Comparison of ENCODE assay signal across 8 mouse cellular contexts in genomic region chr6:53795078-53795477, GRCm38 (mm10). TPM values are rescaled to one million over a fixed set of nuclear protein-coding genes. Genes with fewer than 3 reads are reported as not detected.
DNase-seq lines count a peak whose midpoint lies in the region; ATAC-seq lines count a peak whose summit lies in the region.

No protein-coding gene starts in this region.

- no peak overlapping the region for H3K27ac ChIP-seq in heart, embryonic 12.5 days (ENCODE audit: poor library complexity, severe bottlenecking)
- no peak overlapping the region for H3K27ac ChIP-seq in lung, embryonic 16.5 days (ENCODE audit: low read length)
- H3K27ac ChIP-seq in hindbrain, embryonic 14.5 days = no peak overlapping the region
- H3K27ac ChIP-seq in stomach, embryonic 15.5 days = no peak overlapping the region

- intact Hi-C loops in heart, postnatal 25 days (cut with DNase I) = loop anchor here (5.0 kb wide), 3 partner anchors 77 to 432 kb away; no protein-coding TSS in a partner anchor
- intact Hi-C loops in gastrocnemius, postnatal 36 days (cut with DNase I) = loop anchor here (5.0 kb wide), 2 partner anchors 77 to 162 kb away; no protein-coding TSS in a partner anchor

- H3K4me2 ChIP-seq in heart, embryonic 12.5 days = peak overlapping the region; percentile 40
- H3K4me2 ChIP-seq in lung, embryonic 16.5 days (ENCODE audit: low read depth, low read length) = no peak overlapping the region
- H3K4me2 ChIP-seq in hindbrain, embryonic 14.5 days (replicated peaks) = peak overlapping the region; percentile 31
- 0 out of 2 replicates have a peak overlapping the region, but pooled peaks have one; percentile 28 for H3K4me2 ChIP-seq in stomach, embryonic 15.5 days

- H3K36me3 ChIP-seq in heart, embryonic 12.5 days = no peaks in the 10 kb centered on the region
- no peaks in the 10 kb centered on the region for H3K36me3 ChIP-seq in lung, embryonic 16.5 days (ENCODE audit: control insufficient read depth, insufficient read depth, low read length)
- no peaks in the 10 kb centered on the region for H3K36me3 ChIP-seq in hindbrain, embryonic 14.5 days (replicated peaks; ENCODE audit: control insufficient read depth, insufficient read depth)
- H3K36me3 ChIP-seq in stomach, embryonic 15.5 days = no peaks in the 10 kb centered on the region

- H3K9me3 ChIP-seq in heart, embryonic 12.5 days (replicated peaks) = no peaks in the 10 kb centered on the region
- H3K9me3 ChIP-seq in lung, embryonic 16.5 days (ENCODE audit: control insufficient read depth, low read length) = no peaks in the 10 kb centered on the region
- no peaks in the 10 kb centered on the region for H3K9me3 ChIP-seq in hindbrain, embryonic 14.5 days (ENCODE audit: control insufficient read depth, low read length)
- H3K9me3 ChIP-seq in stomach, embryonic 15.5 days = no peaks in the 10 kb centered on the region

- H3K4me3 ChIP-seq in heart, embryonic 12.5 days = no peak overlapping the region
- no peak overlapping the region for H3K4me3 ChIP-seq in lung, embryonic 16.5 days (ENCODE audit: low read length)
- no peak overlapping the region for H3K4me3 ChIP-seq in hindbrain, embryonic 14.5 days (replicated peaks; ENCODE audit: low read length)
- no peak overlapping the region for H3K4me3 ChIP-seq in stomach, embryonic 15.5 days (replicated peaks)

- no peak for DNase-seq in heart, postnatal 25 days (ENCODE audit: low spot score)
- no peak for DNase-seq in lung, postnatal 4 days
- DNase-seq in hindbrain, embryonic 14.5 days (ENCODE audit: low spot score) = no peak
- no peak for DNase-seq in gastrocnemius, postnatal 36 days
- DNase-seq in right cerebral cortex, postnatal 4 days = no peak

- no peak for ATAC-seq in heart, embryonic 12.5 days (ENCODE audit: insufficient number of reproducible peaks, low FRiP score)
- 0 out of 2 replicates have a peak, but pooled peaks have one; percentile 27 for ATAC-seq in lung, embryonic 16.5 days (ENCODE audit: low read depth)
- no peak for ATAC-seq in hindbrain, embryonic 14.5 days (ENCODE audit: low FRiP score)
- no peak for ATAC-seq in stomach, embryonic 15.5 days (ENCODE audit: insufficient read depth, low FRiP score, low read depth)

- WGBS in heart, embryonic 12.5 days = 39% methylated on average over 11 of the region's 11 CpGs
- WGBS in lung, embryonic 16.5 days = 38% methylated on average over 11 of the region's 11 CpGs
- WGBS in hindbrain, embryonic 14.5 days = 44% methylated on average over 11 of the region's 11 CpGs
- 46% methylated on average over 11 of the region's 11 CpGs for whole genome bisulfite sequencing in stomach, embryonic 15.5 days

- H3K9ac ChIP-seq in heart, embryonic 12.5 days = no peak overlapping the region
- no peak overlapping the region for H3K9ac ChIP-seq in lung, embryonic 16.5 days (ENCODE audit: low read length)
- no peak overlapping the region for H3K9ac ChIP-seq in hindbrain, embryonic 14.5 days
- H3K9ac ChIP-seq in stomach, embryonic 15.5 days = no peak overlapping the region

- H3K27me3 ChIP-seq in heart, embryonic 12.5 days (replicated peaks) = peaks cover 9% of the 10 kb centered on the region; the same call in 1 of the 2 replicates
- H3K27me3 ChIP-seq in lung, embryonic 16.5 days (ENCODE audit: control insufficient read depth, insufficient read depth, low read depth, low read length) = peaks cover 3% of the 10 kb centered on the region; the same call in 1 of the 2 replicates
- H3K27me3 ChIP-seq in hindbrain, embryonic 14.5 days (ENCODE audit: control insufficient read depth, insufficient read depth, low read length) = no peaks in the 10 kb centered on the region
- H3K27me3 ChIP-seq in stomach, embryonic 15.5 days (replicated peaks) = 0 out of 2 replicates have a peak, but pooled peaks cover 6% of the 10 kb centered on the region

- no peaks in the 10 kb centered on the region for H3K4me1 ChIP-seq in heart, embryonic 12.5 days (replicated peaks)
- H3K4me1 ChIP-seq in lung, embryonic 16.5 days (replicated peaks; ENCODE audit: control insufficient read depth, insufficient read depth, low read length) = peaks cover 4% of the 10 kb centered on the region
- H3K4me1 ChIP-seq in hindbrain, embryonic 14.5 days (replicated peaks; ENCODE audit: control insufficient read depth, insufficient read depth, low read length) = peaks cover 5% of the 10 kb centered on the region; the same call in 1 of the 2 replicates
- no peaks in the 10 kb centered on the region for H3K4me1 ChIP-seq in stomach, embryonic 15.5 days

RNA-seq across cellular contexts. Expression of gene Tril, which starts 25.6 kb away (rescaled TPM):
- 8.3 and 10.5 TPM in 2 replicates for polyA plus RNA-seq in heart, embryonic 12.5 days (2016; fragmentation: Nextera tagmentation; extraction: Ambion mirVana)
- 1 to 10 TPM; 4.7 to 5.5 TPM for total RNA-seq in heart, postnatal 25 days (2021)
- 33.9 and 38.9 TPM in 2 replicates for polyA plus RNA-seq in lung, embryonic 16.5 days (2015; fragmentation: Nextera tagmentation; extraction: Ambion mirVana)
- 14.3 and 16.2 TPM in 2 replicates for polyA plus RNA-seq in hindbrain, embryonic 14.5 days (2014; fragmentation: Nextera tagmentation; extraction: Ambion mirVana)
- 22.2 and 23.3 TPM in 2 replicates for polyA plus RNA-seq in stomach, embryonic 15.5 days (2015; fragmentation: Nextera tagmentation; extraction: Ambion mirVana)
- total RNA-seq in gastrocnemius, postnatal 36 days (2021) = 1 to 10 TPM; 2.2 to 3.0 TPM
